In the genomic region with DNA sequence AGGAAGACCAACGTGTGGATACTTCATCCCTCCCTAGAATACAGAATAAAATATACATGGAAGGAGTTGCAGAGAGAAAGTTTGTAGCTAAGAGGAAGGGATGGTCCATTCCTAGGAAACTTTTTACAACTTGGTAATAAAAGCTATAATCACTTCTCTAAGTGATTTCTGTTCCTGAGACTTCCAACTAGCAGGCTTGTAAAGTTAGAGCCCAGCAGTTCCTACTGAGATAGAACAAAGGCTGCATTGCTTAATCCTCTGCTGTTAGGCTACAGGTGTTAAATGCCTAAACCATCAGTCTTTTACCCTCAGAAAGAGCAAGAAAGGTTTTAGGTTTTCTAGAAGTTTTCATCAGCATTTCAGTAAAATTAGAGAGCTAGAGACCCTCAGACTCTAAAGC, we compare ENCODE assay signal across 32 mouse cellular contexts.
"Had no signal": no experiment of that assay in that cellular context is flagged by ENCODE, and none has a peak within 500 bp of the region (broad histone marks: within the 10 kb centered on the region; RNA-seq: fewer than 3 reads in every experiment).

No protein-coding gene starts in this region.

- H3K4me2 ChIP-seq: limb, embryonic 12.5 days; limb, embryonic 13.5 days; limb, embryonic 15.5 days; liver, embryonic 11.5 days; liver, embryonic 12.5 days; liver, embryonic 13.5 days; liver, embryonic 15.5 days; lung, embryonic 14.5 days; lung, embryonic 15.5 days; midbrain, embryonic 11.5 days; midbrain, embryonic 12.5 days; midbrain, embryonic 13.5 days; midbrain, embryonic 15.5 days; neural tube, embryonic 12.5 days had no signal

- H3K27ac ChIP-seq: limb, embryonic 10.5 days; limb, embryonic 12.5 days; limb, embryonic 13.5 days; limb, embryonic 15.5 days; liver, embryonic 12.5 days; liver, embryonic 13.5 days; liver, embryonic 14.5 days; liver, embryonic 15.5 days; lung, embryonic 15.5 days; macrophage; midbrain, embryonic 10.5 days; midbrain, embryonic 12.5 days; midbrain, embryonic 13.5 days; midbrain, embryonic 15.5 days; neural tube, embryonic 12.5 days had no signal

- H3K9me3 ChIP-seq: limb, embryonic 10.5 days; limb, embryonic 12.5 days; limb, embryonic 13.5 days; limb, embryonic 15.5 days; liver, embryonic 12.5 days; liver, embryonic 13.5 days; liver, embryonic 15.5 days; lung, embryonic 15.5 days; midbrain, embryonic 10.5 days; midbrain, embryonic 12.5 days; midbrain, embryonic 13.5 days; midbrain, embryonic 15.5 days; neural tube, embryonic 12.5 days had no signal

- ATAC-seq: liver, embryonic 12.5 days; liver, postnatal 0 days; lung, postnatal 0 days; midbrain, embryonic 13.5 days; midbrain, embryonic 15.5 days; midbrain, embryonic 16.5 days had no signal

- DNase-seq: left cerebral cortex, postnatal 4 days; liver; liver, embryonic 13.5 days; liver, postnatal 0 days; lung, adult 18-20 months; lung, adult 2 months; lung, embryonic 14.5 days; lung, postnatal 10 days; lung, postnatal 14 days; lung, postnatal 36 days; lung, postnatal 4 days; midbrain, embryonic 14.5 days had no signal

- H3K4me3 ChIP-seq: limb, embryonic 10.5 days; limb, embryonic 12.5 days; limb, embryonic 13.5 days; limb, embryonic 15.5 days; liver, embryonic 12.5 days; liver, embryonic 13.5 days; liver, embryonic 15.5 days; lung, embryonic 15.5 days; megakaryocyte, embryonic 14.5 days; midbrain, embryonic 10.5 days; midbrain, embryonic 12.5 days; midbrain, embryonic 13.5 days; midbrain, embryonic 15.5 days; myocyte; neural tube, embryonic 12.5 days had no signal

- H3K27me3 ChIP-seq: limb, embryonic 13.5 days; limb, embryonic 15.5 days; liver, embryonic 12.5 days; liver, embryonic 13.5 days; liver, embryonic 15.5 days; lung, embryonic 15.5 days; megakaryocyte, embryonic 14.5 days; midbrain, embryonic 12.5 days; midbrain, embryonic 13.5 days; midbrain, embryonic 15.5 days; neural tube, embryonic 12.5 days had no signal

- H3K4me1 ChIP-seq: limb, embryonic 10.5 days; limb, embryonic 12.5 days; limb, embryonic 13.5 days; limb, embryonic 15.5 days; liver, embryonic 12.5 days; liver, embryonic 13.5 days; liver, embryonic 15.5 days; lung, embryonic 15.5 days; megakaryocyte, embryonic 14.5 days; midbrain, embryonic 10.5 days; midbrain, embryonic 12.5 days; midbrain, embryonic 13.5 days; midbrain, embryonic 15.5 days; neural tube, embryonic 12.5 days had no signal

- H3K36me3 ChIP-seq: limb, embryonic 10.5 days; limb, embryonic 12.5 days; limb, embryonic 13.5 days; limb, embryonic 15.5 days; liver, embryonic 12.5 days; liver, embryonic 13.5 days; liver, embryonic 15.5 days; lung, embryonic 15.5 days; midbrain, embryonic 10.5 days; midbrain, embryonic 12.5 days; midbrain, embryonic 13.5 days; midbrain, embryonic 15.5 days; neural tube, embryonic 12.5 days had no signal

- H3K9ac ChIP-seq: limb, embryonic 12.5 days; limb, embryonic 13.5 days; limb, embryonic 15.5 days; liver, embryonic 12.5 days; liver, embryonic 13.5 days; liver, embryonic 14.5 days; liver, embryonic 15.5 days; liver, postnatal 0 days; lung, embryonic 14.5 days; lung, embryonic 15.5 days; midbrain, embryonic 12.5 days; midbrain, embryonic 13.5 days; midbrain, embryonic 15.5 days; neural tube, embryonic 12.5 days had no signal
